Mouse (Mus musculus) thymus, adult 2 months (tissue): ENCODE measurements at regions not wholly inside any gene's neighbourhood (a gene's known extent, or its start where the extent isn't known, plus 50 kb on each side); places are given as distances from the start of the nearest gene placed in this dataset.

ENCODE experiments used
- CTCF ChIP-seq: fragments of 200-500 bp; IDR thresholded peaks from 2 replicates; pipeline ENCODE4 v1.5.1; 2012; ENCODE audit warnings: mild to moderate bottlenecking, control low read depth, low read length, moderate library complexity, borderline replicate concordance; ENCODE audit not compliant: control insufficient read depth, poor library complexity, insufficient read depth; ENCODE audit errors: extremely low read depth
- POLR2A ChIP-seq: fragments of 200-500 bp; IDR thresholded peaks from 2 replicates; pipeline ENCODE4 v1.6.1; 2012; ENCODE audit warnings: mild to moderate bottlenecking, low read length, control low read depth, moderate library complexity; ENCODE audit not compliant: control insufficient read depth, poor library complexity, insufficient read depth; ENCODE audit errors: extremely low read depth

- TF ChIP-seq CTCF (no peak), POLR2A (no peak)
Measured at GRCm38 (mm10) chr10:126662765-126663164, 238.4 kb downstream of the Atp23 start.
